Mouse (Mus musculus): ENCODE data around the gene Helz2.

The Helz2 gene

DNA sequence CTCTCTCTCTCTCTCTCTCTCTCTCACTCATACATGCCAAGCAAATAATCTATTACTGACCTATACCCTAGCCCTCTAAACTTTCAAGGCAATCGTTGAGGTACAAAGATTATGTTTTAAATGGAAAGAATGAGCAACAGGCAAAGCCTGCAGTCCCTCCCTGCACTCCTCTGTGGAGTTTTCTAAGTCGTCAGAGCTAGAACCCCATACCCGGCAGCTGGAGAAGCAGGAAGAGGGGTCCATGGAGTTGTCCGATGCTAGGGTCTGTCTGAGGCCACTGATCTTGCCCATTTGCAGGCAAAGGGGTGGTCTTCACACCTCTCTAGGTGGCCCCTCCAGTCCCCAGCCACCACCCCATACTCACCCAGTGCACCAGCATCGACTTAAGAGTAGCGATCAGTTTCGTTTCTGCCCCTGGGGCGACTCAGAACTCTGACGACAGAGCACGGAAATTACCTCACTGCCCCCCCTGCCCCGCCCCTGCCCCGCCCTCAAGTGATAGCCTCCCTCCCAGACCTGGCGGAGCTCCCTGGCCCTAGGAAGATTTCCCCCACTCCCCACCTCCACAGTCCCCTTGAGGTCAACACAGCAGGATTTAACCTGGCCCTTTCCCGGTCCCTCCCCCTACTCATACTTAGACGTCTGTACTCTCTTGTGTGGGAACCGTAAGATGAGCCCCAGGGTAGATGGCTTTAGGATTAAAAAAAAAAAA, at the start of gene Helz2:
Gene Helz2, minus strand, starts transcription at position 426 of the 712 bp plus-strand sequence.
- DNase-seq: no peak

DNA sequence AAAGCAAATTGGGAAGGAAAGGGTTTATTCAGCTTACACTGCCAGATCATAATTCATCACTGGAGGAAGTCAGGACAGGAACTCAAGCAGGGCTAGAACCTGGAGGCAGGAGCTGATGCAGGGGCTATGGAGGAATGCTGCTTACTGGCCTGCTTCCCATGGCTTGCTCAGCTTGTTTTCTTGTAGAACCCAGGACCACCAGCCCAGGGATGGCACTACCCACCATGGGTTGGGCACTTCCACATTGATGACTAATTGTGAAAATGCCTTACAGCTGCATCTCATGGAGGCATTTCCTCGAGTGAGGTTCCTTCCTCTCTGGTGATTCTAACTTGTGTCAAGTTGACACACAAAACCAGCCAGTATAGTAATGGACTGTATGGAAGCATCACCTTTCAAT, 49.1 kb upstream of the Helz2 start:
- no peak for DNase-seq

DNA sequence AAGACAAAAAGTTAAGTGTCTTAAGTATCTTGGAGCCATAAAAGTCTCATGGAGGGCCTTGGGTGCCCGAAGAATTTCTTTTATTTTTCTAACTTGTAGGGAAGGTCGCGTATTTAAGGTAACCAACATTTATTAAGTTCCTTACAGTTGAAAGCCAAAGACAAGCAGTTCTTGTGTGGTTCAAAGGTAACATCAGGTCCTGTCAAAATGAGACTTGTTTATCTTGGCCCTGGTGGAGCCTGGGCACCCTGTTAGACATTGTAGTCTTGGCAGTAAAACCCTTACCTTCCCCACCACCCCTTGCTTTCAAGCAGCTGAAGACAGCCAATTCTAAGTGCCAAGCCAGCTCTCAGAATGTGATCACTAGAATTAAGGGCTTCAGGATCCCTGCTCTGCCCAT, 46.9 kb upstream of the Helz2 start:
- no peak for DNase-seq

DNA sequence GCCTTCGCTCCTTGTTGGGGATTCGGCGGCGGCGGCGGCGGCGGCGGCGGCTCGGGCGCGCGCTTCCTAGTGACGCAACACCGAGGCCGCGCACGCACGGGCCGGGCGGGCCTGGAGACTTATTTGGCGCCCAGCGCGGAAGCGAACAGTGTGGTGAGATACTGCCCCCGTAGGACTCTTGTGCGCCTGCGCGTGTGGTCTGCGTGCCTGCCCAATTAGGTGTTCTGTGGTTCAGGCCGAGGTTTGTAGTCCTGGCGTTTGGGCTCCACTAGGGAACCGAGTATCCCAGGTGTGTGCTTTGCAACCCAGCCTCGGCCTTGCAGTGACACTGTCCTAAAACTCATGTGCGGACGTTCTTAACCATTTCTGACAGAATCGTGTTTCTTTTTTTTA, 46.1 kb upstream of the Helz2 start, which contains the start of gene Gmeb2:
Gene Gmeb2, minus strand, starts transcription at position 78 of the 393 bp plus-strand sequence.
- DNase-seq: peak; percentile 90

DNA sequence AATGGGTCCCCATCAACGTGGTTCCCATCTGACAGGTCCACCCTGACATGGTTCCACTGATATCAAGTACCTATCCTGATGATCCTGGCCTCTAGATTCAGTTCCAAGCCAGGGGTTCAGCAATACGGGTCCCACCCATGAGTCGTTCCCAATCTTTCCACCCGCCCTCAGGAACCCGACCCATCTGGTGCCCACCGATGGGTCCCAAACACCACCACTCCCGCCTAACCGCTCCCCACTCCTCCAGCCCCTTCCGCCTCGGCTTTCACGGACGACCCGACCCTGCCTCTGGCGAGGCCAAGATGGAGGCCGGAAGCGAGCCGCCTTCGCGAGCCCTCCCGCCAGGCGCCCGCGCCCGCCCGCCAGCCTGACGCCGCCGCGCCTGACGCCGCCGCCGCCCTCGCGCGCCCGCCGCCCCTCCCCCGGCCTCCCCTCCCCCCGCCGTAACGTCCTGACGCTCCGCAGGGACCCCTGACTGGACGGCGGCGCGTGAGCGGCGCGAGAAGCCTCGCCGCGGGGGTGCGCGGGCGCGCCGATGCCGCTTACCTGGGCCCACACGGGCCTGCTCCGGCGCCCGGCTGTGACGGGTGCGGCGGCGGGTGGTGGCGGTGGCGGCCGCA, 45.6 kb upstream of the Helz2 start:
- peak; percentile 83 for DNase-seq

DNA sequence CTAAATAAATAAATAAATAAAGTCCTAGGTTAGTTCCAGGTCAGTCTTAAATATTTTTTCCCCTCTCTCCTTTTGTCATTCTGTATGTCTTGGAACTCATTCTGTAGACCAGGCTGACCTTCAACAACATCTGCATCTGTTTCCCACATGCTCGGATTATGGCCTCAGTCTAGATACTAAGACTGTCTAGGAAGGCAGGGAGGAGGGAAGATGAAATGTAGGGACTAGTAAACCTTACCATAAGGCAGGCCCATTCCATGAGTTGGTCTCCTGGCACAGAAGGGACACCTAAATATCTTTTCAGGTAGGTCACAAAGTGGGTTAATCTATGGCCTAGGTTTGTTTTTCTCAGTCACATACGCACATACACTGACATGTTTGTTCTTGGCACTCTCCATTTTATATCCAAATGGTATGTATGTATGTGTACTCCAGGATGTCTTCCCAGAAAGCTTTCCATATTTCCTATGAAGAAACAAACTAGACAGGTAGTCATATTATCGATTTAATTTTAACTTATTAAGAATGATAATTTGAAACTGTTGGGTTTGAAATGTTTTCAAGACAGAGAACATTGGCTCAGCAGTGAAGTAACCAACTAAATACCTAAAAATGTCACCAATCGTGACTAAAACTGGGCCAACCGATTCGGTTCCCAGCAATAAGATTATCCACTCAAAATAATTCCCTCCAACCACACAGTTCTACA, 45.0 kb upstream of the Helz2 start:
- no peak for DNase-seq

DNA sequence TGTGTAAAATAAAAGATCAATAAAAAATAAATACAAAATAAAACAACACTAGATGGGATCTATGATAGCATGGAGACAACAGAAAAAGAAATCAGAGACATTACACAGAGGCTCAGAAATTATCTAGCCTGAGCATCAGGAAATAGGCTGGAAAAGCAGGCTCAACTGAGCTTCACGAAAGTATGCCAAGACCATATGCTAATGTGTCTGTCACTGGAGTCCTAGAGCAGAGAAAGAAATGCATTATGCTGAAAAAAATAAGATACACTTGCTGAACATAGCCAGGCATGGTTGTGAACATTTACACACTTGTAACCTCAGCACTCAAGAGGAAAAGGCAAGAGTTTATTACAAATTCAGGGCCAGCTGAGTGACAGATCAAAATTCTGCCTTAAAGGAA, 38.1 kb upstream of the Helz2 start:
- DNase-seq: no peak

DNA sequence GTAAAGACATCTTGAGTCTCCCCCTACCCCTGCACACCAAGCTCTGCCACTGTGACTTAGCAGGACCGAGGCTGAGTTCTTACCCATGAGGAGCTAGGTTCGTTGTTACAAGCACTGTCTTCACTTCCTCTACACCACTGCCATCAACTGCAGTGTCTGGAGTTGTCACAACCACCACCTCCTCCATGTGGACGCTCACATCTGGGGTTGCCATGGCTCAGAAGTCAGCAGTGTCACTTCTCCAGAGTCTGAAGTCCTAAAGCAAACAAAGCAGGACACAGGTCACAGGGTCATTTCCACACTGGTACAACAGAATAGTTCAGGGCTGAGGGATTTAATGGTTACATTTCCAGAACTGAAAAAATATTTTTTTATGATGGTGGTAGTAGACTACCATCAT, 36.0 kb upstream of the Helz2 start:
- no peak for DNase-seq

DNA sequence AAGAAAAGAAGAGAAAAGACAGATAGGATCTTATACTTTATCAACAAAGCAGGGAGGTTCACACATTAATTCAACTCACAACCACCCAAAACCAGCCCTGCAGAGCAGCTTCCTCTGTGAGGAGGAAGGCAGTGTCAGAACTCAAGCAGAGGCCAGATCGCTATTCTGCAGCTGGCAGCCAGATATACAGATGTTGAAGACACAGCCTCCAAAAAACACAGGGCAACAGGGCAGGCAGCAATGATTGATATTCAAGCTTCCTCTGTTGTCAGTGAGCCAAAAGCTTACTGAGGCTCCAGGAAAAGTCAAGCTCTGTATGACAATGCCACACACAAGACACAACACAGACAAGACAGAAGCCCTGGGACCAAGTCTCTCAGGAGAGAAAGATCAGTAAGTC, 34.9 kb upstream of the Helz2 start:
- no peak for DNase-seq

DNA sequence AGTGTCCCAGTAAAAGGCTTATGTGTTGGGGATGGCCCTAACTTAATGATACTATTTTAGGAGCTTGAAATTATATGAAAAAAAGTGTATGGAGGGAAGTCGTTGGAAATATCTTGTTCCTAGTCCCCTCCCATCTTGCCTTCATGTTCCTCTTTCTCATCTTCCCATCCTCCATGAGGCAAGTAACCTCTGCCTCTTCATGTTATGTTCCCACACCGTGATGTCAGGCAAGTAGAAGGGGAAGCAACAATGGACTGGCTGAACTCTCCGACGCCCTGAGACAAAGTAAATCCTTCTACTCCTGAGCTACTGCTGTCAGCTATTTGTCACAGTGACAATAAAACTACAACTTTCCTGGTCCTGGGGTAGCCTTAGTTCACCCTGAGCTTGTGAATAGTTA, 32.8 kb upstream of the Helz2 start:
- DNase-seq: no peak

DNA sequence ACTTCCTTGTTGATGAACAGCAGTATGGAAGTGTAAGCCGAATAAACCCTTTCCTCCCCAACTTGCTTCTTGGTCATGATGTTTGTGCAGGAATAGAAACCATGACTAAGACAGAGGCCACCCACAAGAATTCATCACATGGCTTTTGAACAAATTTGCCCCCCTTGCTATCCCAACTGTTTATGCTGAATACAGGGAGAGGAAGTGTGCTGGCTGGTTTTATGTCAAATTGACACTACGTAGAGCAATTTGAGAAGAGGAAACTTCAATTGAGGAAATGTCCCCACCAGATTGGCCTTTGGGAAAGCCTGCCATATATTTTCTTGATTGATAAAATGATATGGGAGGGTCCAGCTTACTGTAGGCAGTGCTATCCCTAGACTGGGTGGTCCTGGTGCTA, 32.0 kb upstream of the Helz2 start:
- no peak for DNase-seq

DNA sequence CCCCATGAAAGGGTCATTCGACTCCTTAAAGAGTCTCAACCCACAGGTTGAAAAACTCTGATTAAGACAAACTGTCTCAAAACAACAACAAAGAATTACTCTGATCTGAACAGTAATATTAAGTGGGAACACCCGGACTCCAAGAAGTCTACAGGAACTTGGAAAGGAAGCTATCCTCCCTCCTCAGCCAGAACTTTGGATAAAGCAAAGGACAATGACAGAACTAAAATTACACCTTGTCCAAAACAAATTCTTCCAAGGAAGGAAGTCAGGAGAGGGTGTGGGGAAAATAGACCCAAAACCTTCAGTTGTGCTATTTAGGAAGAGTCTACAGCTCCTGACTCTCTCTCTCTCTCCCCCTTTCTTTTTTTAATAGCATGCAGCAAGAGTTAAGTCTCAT, 30.3 kb upstream of the Helz2 start:
- DNase-seq: no peak

DNA sequence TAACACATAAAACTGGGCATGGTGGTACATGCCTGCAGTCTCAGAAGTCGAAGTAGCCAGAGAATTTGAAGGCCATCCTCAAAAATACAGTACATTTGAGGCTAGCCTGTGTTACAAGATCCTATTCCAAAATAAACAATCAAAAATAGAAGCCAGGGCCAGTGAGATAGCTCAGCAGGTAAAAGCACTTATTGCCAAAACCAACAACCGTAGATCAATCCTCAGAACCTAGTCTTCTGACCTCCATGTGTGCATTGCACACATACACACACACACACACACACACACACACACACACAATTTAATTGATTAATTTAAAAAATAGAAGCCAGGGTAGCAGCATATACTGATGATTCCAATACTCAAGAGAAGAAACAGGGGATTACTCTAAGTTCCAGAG, 25.0 kb upstream of the Helz2 start:
- no peak for DNase-seq

DNA sequence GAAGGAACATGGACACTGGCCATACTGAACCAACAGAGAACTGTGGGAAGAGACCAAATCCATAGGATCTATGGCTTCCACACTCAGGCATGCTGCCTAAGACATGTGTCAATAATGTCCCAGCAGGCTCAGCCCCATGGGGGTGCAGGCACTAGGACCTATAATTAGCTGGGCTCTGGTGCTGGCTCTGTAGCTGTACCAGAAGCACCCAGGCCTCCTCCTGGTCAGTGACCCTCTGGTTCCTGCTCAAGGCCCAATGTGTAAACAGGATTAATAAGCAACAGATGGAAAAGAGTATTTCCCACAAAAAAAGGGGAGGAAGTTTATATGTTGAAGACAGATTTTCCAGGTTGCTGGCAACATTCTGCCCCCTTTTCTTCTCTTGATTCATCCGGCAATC, 11.4 kb upstream of the Helz2 start:
- no peak for DNase-seq

DNA sequence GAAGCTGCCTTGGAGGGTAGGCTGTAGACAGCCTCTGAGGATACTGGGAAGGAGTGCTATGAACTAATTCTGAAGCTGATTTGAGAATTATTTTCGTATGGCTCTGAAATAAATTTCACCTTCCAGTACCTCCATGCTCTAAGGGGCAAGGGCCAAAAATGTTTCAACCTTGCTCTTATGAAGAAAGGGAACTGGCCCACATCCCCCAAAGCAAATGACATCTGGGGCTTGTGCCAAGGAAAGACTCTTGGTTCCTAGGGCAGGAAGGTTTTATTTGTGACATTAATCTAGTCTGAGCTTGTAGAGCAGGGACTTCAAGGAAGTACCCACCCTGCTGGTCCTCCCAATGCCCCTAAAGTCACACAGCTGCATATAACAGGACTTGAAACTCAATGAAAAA, 10.0 kb upstream of the Helz2 start:
- no peak for DNase-seq

DNA sequence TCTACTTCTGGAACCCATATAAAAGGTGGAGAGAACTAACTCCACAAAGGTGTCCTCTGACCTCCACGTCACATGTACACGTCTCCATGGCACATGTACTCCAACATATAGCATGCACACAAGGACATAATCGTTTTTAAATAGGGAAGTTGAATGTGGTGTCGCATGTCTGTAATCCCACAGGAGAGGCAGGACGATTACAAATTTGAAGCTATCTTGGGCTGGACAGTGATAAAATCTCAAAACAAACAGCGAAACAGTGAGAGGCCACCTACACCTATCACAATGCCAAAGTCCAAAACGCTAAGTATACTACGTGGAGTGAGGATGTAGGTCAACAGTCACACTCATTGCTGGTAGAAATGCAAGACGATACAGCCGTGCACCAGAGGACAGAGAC, 7.4 kb upstream of the Helz2 start:
- no peak for DNase-seq

DNA sequence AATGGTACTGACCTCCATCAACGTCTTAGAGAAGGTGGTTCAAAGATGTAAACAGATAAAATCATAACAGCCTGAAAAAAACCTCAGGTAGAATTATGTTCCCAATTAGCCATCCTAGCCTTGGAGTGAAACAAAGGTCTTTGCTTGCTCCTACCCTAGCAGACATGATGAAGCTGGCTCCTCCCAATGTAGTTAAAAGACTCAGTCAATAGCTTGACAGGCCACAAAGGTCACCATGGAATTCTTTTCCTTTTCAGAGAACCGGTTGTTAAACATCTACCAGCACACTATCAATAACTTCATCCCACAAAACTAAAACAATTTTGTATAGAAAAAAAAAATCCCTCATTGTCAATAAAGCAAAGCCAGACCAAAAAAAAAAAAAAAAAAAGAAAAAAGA, 3.2 kb upstream of the Helz2 start:
- no peak for DNase-seq

DNA sequence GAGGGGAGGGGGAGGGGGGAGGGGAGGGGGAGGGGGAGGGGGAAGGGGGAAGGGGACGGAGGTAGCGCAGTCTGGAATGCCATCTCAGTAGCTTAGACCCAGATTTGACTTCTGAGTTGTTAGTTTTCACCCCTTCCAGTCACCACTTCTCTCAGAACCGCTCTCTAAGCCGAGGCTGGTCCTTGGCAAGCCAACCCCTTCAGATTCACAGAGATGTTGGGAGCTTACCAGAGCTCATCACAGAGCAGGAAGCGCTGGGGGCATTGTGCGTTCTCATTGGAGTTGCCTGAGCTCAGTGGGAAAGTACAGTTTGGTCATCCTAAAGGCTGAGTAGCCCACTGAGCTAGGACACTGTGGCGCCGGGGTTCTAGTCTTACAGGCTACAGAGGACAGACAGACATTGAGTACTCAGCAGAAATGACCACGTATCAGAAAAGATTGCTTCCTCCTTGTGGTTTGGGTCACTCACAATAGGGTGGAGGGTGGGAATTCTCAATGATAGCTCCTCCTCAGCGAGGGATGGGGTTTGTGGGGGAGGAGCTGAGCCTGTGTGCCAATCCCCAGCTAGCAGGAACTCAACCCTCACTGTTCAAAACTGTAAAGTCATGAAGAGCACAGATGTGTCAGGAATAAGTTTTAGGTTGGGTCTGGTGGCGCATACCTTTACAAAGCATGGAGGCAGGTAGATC, 2.0 kb upstream of the Helz2 start:
- no peak for DNase-seq

DNA sequence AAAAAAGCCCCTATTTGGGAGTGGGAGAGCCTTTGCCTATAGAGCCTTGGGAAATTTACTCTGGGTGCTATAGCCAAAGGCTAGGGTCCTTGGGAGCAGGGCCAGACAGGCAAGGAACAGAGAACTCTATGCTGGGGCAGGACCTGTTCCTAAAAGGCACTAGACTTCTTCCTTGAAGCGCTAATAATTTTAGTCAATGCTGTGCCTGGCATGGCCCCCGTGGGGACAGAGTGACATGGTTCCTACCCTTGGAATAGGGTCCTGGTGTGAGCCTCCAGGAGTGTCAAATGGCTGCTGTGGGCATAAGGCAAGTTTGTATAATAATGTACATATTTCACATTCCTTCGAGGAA, 463 bp upstream of the Helz2 start:
- DNase-seq: no peak

DNA sequence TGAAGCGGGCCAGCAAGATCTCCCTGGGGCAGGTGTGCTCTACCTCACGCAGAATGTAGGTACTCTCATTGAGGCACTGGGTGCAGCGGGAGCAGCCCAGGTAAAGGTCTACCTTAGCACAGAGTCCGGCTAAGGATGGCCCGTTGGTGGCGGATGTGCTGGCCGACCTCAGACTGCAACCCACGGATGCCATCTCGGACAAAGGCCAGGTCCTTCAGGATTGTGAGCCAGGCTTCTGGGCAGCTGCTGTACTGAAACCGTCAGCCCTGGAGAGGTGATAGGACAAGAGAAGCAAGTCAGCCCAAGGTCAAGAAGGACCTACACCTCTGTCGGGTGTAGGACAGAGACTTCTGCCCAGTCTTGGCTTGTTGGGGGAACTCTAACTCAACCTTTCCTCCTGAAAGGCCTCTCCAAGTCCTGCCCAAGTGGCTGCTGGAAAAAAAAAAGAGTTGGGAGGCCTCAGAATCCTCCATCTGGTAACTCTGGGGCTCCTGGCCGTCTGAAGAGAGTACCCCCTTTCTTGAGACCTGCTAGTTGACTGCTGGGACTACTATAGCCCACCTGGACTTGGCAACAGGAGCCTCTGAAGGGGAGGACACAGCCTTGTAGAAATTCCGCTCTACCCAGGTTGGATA, 904 bp downstream of the Helz2 start:
- no peak for DNase-seq

DNA sequence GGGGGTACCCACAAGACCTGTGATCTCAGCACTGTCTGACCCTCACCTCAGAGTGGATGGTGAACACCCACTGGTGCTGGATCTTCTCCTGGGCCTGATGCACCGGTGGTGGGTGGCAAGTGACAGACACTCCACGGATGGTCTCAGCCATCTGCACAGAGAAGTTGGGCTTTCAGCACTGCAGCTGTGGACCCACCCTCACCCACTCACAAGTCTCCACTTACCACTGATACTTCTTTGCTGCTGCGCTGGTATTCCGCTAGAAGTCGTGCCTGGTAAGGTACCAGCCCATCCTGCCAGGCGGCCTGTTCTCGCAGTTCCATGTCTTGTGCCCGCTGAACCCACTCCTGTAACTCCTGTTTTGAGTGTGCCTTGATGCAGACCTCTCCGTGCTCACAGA, 2.6 kb downstream of the Helz2 start:
- no peak for DNase-seq

DNA sequence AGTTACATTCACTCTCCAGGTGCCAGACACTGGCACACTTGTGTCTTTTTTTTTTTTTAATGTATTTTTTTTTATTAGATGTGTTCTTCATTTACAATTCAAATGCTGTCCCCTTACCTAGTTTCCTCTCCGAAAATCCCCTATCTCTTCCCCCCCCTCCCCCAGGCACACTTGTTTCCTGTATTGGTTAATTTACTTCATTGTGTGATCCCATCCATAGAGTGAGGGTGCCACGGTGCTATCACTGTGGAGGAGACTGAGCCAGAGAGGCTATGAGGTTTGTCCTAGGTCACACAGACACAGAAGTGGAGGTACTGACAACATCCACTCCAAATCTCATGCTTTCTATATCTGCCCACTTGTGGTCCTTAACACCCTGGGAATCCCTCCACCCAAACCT, 3.0 kb downstream of the Helz2 start:
- no peak for DNase-seq

DNA sequence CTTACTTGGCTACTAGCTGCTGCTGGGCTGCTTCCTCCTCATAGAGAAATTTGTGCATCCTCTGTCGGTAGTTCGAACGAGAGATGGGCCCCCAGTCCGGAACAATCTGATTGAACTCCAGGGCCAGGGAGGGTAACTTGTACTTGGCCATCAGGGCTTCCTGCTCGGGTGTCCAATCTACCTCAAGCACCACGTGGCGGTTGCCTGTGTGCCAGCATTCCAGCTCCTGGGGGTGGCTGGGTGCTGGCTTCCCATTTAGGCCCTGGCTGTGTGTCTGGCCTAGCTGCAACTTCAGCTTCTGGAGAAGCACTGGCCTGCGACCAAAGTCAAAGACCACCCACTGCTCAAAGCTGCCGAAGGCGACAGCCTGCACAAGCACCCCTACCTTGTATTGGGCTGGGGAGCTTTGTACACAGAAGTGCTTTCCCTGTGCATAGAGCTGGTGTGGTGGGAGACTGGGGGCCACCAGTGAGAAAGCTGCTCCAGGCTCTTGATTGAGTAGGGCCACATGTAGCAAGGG, 3.7 kb downstream of the Helz2 start:
- DNase-seq: no peak
